Mouse (Mus musculus) erythroblast, embryonic 14.5 days (primary cell): Measurements from ENCODE around the gene Anpep.

Source experiments
- GATA1 ChIP-seq: IDR thresholded peaks from 2 replicates; pipeline ENCODE4 v1.6.1; 2012; ENCODE audit warnings: low read length, inconsistent platforms, mixed read lengths
- TAL1 ChIP-seq: IDR thresholded peaks from 3 replicates; pipeline ENCODE4 v1.6.1; 2012; ENCODE audit warnings: low read length, inconsistent platforms, mixed read lengths

DNA sequence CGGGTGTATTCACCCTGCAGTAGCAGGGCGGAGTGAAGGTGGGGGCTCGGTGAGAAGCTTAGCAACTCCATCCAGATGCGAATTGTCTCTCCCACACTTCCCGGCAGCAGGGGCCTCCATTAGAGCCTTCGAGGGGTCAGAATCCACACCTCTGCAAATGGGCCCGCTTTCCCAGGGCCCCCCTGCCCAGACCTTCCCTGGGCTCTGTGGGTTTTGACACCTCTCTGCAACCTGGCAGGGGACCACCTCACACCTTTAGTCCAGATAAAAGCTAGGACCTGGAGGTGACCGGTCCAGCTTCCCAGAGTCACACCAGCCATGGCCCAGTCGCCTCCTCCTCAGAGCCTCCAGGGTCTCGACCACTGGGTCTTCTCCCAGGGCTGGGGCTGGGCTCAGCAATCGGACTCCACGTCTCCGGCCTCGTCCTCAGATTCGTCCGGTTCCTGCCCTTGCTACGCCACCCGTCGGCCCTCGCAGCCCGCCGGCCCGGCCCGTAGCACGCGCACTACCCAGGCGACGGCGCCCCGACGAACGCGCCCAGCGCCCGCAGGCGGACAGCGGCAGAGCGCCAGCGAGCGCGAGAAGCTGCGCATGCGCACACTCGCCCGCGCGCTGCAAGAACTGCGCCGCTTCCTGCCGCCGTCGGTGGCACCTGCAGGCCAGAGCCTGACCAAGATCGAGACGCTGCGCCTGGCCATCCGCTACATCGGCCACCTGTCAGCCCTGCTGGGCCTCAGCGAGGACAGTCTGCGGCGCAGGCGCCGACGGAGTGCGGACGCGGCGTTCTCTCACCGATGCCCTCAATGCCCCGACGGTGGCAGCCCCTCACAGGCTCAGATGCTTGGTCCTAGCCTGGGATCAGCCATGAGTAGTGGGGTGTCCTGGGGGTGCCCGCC is 50.0 kb downstream of the Anpep start, which contains the start of gene Mesp2:
- TF ChIP-seq GATA1 (no peak), TAL1 (no peak)
